Mouse (Mus musculus) CH12.LX (cell line): ENCODE measurements around the gene Wnt4.

Experiments used
- CTCF ChIP-seq, 2 experiments: IDR thresholded peaks in 1 of 2; conservative IDR thresholded peaks in 1 of 2; 2 replicates each; pipeline ENCODE4 v1.5.1; 2011 to 2012; ENCODE audit warnings: low read depth in 2 of 2, low read length in 2 of 2, improper control_type of control experiment in 1 of 2, inconsistent platforms in 1 of 2, mild to moderate bottlenecking in 1 of 2, moderate library complexity in 1 of 2
- E2F4 ChIP-seq: IDR thresholded peaks from 2 replicates; pipeline ENCODE4 v1.6.1; 2011; ENCODE audit warnings: low read depth, low read length, improper control_type of control experiment; ENCODE audit not compliant: insufficient replicate concordance
- EP300 ChIP-seq: IDR thresholded peaks from 2 replicates; pipeline ENCODE4 v1.6.1; 2011; ENCODE audit warnings: low read length, improper control_type of control experiment
- JUND ChIP-seq: conservative IDR thresholded peaks from 2 replicates; pipeline ENCODE4 v1.6.1; 2011; ENCODE audit warnings: low read depth, low read length, improper control_type of control experiment
- MAZ ChIP-seq: IDR thresholded peaks from 2 replicates; pipeline ENCODE4 v1.6.1; 2012; ENCODE audit warnings: low read depth, mild to moderate bottlenecking, inconsistent platforms, low read length, improper control_type of control experiment, moderate library complexity
- PAX5 ChIP-seq: IDR thresholded peaks from 2 replicates; pipeline ENCODE4 v1.6.1; 2012; ENCODE audit warnings: low read length, inconsistent platforms, mixed read lengths
- POLR2A ChIP-seq: IDR thresholded peaks from 2 replicates; pipeline ENCODE4 v1.6.1; 2011; ENCODE audit warnings: low read depth, mild to moderate bottlenecking, improper control_type of control experiment, low read length
- ZC3H11A ChIP-seq: IDR thresholded peaks from 2 replicates; pipeline ENCODE4 v1.6.1; 2012; ENCODE audit warnings: low read depth, mild to moderate bottlenecking, inconsistent platforms, low read length, improper control_type of control experiment
- ZMIZ1 ChIP-seq: IDR thresholded peaks from 2 replicates; pipeline ENCODE4 v1.6.1; 2012; ENCODE audit warnings: low read depth, mild to moderate bottlenecking, inconsistent platforms, low read length, improper control_type of control experiment

DNA sequence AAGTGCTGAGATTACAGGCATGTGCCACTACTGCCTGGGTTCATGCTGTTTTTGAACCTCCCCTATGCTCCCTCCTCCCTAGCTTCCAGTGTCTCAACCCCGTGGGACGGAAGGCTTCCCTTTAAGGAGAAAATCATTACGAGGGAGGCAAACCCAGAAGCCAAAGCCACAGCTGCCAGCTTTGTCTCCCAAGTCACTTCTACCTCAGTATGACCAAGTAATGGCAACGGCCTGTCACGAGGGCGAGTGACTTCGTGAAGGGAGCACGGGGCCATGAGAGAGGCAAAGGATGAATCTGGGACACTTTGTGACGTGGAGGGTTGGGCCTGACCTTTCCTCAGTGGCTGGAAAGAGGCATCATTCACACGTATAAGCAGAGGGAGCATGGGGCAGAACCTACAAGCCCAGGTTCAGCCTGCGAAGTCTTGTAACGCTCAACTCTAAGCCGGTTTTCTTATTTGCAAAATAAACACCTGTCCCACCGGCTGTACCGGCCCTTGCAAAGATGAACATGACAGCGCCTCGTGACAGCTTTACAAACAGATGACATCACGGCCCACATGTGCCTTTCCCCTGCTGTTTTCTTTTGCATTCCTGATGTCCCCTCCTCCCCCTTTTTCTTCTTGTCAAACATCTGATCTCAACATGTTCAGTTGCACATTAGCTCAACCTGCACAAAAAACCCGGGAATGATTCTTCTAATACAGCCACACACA, 29.9 kb downstream of the Wnt4 start:
- TF ChIP-seq E2F4 (no peak), PAX5 (no peak), CTCF (conservative IDR thresholded peaks at IDR 0.05 in 1 of 2, IDR thresholded peaks at IDR 0.05 in 1 of 2; ENCODE audit: low read depth in 2 of 2, low read length in 2 of 2) (no peak), EP300 (no peak), MAZ (no peak), ZC3H11A (no peak), ZMIZ1 (no peak), POLR2A (no peak), JUND (no peak)
